Mouse (Mus musculus): ENCODE data around the gene Gabbr2.

DNA sequence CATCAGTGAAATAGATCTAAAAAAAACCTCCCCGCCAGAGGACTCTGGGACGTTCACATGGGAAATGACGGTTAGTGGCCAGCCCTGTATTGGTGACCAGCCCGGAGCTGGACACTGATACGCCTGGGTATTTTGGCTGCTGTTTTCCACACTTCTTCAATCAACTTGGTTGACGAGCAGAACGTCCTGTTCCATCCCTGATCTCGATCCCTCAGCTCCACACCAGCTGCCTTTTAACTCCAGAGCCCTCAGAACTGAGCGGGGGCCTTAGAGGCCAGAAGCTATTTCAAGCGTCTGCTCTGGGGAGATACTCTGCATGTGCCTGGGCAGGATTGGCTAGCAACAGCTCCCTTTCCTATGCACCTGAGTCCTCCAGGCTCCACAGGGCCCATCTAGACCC, 177.4 kb downstream of the Gabbr2 start:
- TF ChIP-seq CTCF (IDR thresholded peaks at IDR 0.05; ENCODE audit: low read depth) = no peak
- TF ChIP-seq EP300 (optimal IDR thresholded peaks at IDR 0.05) = no peak

All from stomach, postnatal 0 days (tissue).